Mouse (Mus musculus) liver, adult (tissue): Measurements from ENCODE around the gene Fbln5.

Experiments used
- GATA4 ChIP-seq: IDR thresholded peaks from 2 replicates; pipeline ENCODE4 v1.6.1; 2014; ENCODE audit warnings: mild to moderate bottlenecking, low read length; ENCODE audit not compliant: insufficient replicate concordance

The Fbln5 gene

DNA sequence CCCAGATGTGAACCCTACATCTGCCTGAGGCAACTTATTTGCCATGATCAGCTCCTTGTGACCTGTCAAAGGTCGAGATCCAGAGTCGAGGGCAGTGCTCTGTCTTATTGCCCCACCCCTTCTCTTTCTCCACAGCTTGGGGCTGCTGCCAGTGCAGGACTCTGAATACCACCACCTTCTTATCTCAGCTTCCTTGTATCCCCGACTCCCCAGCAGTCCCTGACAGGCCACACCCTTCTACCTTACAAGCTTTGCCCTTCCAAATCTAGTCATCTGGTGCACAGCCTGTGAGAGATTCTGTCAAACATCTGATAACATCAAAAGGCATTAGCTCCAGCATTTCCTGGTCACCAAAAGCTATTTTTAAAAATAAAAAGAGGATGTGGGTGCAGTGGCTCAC lies 2.7 kb upstream of the Fbln5 start:
- no peak for TF ChIP-seq GATA4

DNA sequence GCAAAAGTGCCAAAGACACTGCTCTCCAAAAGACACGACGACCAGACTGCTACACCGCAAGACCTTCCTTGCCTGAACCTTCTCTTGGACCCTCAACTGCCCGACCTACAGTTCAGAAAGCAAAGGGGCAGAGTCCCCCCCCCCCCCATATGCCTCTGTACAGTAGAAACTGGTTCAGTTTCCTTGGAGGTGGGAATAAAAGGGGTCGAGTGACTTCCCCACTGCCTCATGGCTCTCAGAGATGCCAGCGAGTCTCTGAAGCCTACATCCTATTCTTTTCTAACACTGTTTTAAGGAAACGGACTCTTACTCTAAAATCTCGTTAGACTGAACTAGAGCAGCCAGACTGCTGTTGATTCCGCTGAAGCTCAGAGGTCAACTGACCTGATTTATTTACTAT lies 715 bp upstream of the Fbln5 start:
- TF ChIP-seq GATA4 = no peak

DNA sequence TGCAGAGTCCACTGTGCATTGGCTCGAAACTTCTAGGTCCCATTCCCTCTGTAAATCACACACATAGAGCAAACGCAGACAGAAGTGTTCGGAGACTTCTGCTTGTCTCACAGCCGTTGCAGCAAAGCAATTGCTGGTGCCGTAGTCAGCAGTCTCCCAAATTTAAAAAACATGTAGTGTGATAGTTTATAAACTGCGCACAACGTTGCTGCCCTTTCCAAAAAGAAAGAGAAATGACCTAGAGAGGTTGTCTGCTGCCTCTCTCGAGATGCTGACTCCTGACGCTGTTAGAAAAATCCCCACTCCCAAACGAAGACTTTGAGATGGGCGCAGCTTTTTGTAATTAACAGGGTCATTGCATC lies 628 bp downstream of the Fbln5 start:
- no peak for TF ChIP-seq GATA4

DNA sequence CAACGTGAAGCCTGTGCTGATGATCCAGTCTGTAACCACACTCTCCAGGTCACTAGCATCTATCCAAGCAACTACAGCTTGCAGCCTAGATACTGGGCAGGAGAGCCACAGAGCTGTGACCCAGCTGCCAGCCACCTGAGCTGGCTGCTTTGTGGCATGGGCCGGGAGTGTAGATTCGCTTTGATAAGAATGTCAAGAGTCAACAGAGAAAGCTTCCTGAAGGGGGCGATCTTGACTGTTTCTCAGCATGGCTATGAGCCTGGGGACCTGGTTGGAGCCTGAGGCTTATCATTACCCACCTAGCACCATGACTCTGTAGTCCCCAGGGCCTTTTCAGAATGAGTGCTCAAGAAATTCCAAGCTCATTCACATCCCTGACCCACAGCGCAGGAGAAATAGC lies 2.0 kb downstream of the Fbln5 start:
- TF ChIP-seq GATA4 = no peak

DNA sequence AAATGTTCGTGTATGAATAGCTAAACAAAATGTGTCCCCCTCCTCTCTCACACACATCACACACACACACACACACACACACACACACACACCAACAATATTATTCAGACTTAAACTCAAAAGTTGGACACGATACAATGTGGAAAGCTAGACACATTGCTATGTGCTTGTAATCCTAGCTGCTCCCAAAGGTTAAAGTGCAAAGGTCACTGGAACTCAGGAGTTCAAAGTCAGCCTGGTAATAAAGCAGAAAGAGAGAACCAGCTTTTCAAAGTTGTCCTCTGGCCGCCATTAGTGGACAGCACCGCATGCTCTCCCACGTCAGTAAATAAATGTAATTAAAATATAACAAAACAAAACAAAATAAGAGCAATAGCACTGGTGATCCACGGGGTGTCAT lies 3.1 kb downstream of the Fbln5 start:
- no peak for TF ChIP-seq GATA4

DNA sequence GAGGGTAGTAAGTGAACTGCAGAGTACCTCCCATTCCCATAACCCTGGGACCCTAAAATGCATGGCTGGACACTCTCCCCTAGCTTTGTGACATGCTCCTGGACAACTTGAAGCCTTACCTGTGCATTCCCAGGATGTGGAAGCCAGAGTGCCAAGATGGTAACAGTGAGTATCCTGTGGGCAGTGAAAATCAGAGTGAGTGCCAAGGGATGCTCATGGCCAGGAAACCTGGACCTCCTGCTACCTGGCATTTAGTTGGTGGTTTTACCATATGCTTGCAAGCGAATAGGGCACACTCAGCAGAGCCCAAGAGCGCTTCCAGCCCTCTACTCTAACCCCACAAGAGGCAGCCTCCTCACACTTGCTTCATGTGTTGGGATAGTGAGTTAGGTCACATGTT lies 4.4 kb downstream of the Fbln5 start:
- no peak for TF ChIP-seq GATA4

DNA sequence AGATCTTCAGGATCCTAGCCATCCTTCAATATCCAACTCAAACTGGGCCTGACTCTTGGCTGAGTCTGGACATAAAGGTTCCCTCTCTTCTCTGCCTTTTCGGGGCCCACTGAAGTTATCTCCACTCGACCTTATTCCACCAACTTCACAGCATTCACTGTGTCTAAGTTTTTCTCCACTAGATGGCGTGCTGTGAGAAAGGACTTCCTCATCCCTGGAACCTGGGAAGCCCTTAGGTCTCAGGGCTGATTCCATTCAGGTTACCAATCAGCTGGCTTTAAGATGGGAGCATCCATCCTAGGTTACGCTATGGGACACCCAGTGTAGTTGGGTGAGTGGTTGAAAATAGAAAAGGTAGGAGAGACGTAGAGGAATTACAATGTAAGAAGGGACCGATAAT lies 7.7 kb downstream of the Fbln5 start:
- TF ChIP-seq GATA4 = no peak

DNA sequence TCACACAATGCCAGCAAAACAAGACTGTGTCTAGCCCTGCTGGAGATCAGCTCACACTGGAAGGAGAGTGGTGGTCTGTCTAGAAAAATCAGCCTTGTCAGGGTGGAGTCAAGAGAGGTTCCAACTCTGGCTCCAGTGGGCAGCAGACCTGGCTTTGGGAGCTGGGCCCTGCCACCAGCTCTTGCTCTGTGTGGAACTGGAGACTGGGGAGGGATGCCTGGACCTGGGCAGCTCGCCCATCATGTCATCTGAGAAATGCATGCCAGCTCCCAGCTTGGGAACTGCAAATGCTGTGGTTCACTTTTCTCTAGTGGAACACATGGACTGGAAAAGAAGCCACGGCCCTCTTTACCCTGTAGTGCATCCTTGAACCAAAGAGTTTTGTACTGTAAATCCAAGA lies 8.3 kb downstream of the Fbln5 start:
- TF ChIP-seq GATA4 = no peak

DNA sequence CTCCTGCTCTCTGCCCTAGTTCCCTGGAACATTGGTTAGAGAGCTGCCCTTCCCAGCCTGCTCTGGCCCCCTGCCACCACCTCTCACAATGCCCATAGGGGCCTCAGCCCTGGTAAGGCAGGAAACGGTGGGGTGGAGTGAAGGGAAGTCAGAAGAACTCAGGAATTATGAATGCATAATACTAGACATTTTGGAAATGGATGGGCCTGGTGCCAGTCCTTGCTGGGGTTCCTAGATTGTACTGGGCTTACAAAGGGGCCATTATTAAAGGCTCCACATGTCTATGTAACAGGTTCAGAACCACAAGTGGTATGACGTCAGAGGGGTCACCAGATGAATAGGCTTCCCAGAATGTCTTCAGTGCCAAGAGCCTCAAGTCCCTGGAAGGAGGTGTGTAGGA lies 11.5 kb downstream of the Fbln5 start:
- TF ChIP-seq GATA4 = no peak

DNA sequence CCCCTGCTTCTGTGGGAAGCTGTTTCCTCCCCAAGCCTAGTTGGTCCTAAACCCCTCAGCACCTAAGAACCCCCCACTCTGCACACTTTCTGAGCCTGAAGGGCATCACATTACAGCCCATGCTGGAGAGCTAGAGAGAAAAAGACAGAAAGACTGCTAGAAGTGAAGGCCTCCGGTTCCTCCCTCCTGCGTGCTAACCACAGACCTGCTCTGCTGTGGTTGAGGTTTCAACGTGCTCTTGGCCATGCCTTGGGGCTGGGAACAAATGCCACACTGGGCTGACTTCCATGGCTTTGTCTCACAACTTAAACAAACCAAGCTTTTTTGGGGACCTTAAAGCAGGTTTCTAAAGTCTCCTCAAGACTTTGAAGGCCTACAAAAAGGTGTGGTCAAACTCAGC lies 16.4 kb downstream of the Fbln5 start:
- TF ChIP-seq GATA4 = no peak

DNA sequence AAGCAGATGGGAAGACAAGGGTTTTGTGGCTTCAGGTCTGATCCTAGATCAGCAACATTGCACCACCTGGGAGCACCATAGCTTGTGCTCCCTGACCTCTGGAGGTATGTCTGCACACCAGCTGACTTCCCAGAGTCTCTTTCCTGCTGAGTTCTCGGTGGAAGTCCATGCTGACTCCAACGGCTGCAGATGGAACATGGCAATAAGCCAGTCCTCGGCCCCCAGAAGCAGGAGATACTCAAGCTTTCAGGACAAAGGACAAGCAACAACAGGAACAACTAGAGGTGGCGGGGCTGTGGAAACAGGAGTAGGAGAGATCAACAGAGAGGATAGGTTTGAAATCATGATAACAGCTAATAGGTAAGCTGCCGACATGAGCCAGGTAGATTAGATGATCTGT lies 17.1 kb downstream of the Fbln5 start:
- TF ChIP-seq GATA4 = no peak

DNA sequence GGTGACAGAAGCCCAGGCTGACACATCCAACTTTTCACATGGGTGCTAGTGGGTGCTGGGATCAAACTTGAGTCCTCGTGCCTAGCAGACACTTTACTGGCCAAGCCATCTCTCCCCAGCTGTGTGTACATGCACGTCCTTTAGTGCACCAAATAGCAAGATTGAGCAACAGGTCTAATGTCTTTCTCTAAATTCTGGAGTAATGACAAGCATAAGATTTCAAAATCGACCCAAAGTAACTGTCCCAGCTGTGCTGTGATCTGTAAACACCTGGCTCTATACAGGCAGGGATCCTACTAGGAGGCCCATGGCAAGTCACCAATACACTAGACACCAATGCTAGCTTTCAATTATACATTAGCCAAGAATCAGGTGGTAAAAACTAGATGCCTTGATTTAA lies 17.8 kb downstream of the Fbln5 start:
- no peak for TF ChIP-seq GATA4

DNA sequence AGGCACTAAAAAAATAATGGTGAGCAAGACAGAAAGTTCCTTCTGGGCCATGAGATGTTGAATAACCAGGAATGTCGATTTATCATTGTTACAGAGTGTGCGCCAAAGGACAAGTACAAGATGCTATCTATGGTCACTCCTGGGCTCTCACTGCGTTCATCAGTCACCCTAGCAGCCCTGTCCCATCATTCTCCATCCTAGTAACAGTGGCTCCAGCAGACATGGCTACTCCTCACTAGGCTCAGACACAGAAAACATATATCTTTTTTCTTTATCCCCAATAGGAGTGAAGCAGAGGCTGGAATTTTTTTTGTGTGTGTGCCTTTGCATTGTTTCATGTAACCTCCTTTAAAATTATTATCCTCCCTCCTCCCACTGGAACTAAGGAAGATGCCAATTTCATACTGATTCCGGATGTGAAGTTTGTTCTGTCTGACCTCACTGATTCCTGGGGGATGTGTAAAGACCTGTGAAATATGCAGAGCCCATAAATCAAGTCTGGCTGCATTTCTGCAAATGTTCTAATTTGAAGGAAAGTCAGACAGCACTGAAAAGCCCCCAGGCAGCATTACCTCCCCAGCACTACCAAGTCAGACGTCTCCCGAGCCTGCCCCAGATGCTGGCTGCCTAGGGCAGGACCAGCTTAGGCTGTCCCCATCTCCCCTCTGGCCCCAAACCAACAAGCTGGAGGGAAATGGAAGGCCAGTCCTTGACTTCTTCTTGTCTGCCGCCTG lies 20.5 kb downstream of the Fbln5 start:
- TF ChIP-seq GATA4 = no peak

DNA sequence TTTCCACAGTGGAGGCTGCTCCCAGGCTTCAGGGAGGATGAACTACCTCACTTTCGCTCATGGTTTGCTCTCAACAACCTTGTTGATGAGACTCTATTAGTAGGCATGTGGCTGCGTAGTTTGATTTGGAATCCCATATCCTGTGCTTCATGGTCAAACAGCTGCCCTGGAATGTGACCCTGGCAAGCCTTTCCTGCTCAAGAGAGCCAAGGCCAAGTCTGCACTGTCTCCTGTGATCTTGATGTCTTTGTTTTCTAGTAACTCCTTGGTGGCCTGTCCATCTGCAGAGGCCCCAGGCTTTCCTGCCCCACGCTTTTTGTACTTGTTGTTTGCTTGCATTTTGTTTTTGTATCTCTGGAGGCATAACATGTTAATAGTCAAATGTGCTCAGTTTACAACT lies 24.4 kb downstream of the Fbln5 start:
- TF ChIP-seq GATA4 = no peak

DNA sequence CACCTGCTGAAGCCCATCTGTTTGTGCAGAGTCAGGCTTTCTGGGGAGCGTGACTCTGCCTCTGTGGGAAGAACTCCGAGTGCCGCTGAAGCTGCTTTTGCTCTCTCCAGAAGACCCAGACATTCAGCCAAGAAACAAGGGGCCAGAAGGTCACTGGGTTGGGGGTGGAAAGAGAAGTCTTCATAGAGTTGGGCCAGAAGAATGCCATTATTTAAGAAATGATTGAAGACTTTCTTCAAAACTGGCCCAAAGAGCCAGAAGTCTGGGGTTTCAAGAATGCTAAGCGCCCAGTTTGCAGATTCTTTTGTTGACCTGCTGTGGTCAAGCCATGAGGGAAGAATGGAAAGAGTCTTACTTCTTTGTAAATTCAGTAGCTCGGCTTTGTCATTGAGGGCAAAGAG lies 25.6 kb downstream of the Fbln5 start:
- TF ChIP-seq GATA4 = no peak

DNA sequence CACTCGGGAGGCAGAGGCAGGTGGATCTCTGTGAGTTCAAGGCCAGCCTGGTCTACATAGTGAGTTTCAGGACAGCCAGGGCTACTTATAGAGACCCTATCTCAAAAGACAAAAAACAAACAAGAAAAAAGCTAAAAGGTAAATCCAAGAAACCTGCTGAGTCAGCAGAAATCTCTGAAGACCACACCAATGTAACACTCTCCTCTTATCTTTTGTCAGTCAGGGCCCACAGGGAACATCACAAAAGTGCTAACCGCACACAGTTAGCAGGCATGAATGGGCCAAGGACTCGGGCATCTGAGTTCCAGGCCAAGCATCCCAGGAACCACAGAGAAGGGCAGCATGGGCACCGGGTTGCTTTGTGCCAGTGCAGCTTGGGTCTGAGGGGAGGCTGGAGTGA lies 26.2 kb downstream of the Fbln5 start:
- no peak for TF ChIP-seq GATA4

DNA sequence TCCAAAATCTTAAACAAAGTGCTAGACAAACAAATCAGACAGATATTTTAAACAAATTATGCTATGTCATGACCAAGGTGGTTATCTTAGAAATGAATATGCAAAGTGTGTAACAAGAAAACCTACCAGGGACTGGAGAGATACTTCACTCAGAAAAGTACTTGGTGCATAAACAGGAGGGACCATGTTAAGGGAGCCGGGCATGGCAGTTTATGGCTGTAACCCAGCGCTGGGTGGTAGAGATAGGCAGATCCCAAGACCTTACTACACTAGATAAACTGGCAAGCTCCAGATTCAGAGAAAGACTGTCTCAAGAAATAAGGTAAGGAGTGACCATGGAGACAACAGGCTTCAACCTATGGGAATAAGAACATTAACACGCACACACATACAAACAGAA lies 29.1 kb downstream of the Fbln5 start:
- TF ChIP-seq GATA4 = no peak
